Mouse (Mus musculus): ENCODE data around the gene Atp6v0a1. TPM values are rescaled to one million over a fixed set of nuclear protein-coding genes. Genes with fewer than 3 reads are reported as not detected.

The Atp6v0a1 gene
- 312 and 317 TPM in 2 replicates for polyA plus RNA-seq (2012; rRNA removed)

- peak; percentile 97 to 99 for DNase-seq (ENCODE audit: extremely low spot score in 1 of 2, low spot score in 1 of 2)
Measured at GRCm38 (mm10) chr11:101009046-101009887, at the start of gene Atp6v0a1. TSS of gene Atp6v0a1 (plus strand) at chr11:101009452.

DNA sequence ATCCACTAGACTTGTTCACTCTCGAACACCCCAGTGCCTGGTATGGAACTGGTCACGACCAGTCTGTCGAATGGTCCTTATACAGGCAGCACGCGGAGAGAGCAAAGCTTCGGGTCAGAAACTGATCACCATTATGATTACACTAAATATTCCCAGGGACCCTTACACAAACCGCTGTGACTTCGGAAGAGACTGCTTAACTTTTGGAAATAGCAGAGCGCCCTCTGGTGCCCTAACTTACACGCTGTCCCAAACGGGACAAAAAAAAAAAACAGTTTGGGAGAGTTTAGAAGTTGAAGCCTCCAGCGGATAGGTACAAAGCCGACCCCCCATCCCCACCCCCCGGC, 49.8 kb upstream of the Atp6v0a1 start:
- DNase-seq (ENCODE audit: extremely low spot score in 1 of 2, low spot score in 1 of 2), result peak in 1 of 2 experiments; percentile 70

- DNase-seq (ENCODE audit: extremely low spot score in 1 of 2, low spot score in 1 of 2), result no peak
Measured at GRCm38 (mm10) chr11:100959826-100960225, 49.4 kb upstream of the Atp6v0a1 start.

DNA sequence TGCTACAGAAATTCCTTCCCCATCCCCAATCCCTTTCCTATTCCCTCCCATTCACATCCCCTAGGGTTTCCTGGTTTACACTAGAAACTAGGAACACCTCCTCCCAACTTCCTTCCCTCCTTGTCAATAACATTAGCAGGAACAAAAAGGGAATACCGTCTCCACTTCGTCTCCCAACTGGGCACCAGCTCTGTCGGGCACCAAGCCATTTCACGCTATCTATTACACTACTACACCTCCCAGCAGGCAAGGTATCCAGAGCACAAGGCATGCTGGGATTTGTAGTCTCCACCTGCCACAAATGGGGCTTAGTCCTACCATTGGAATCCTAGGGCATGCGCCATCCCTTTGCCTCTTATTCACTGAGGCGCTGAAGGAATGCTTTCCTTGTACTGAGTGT, 48.7 kb upstream of the Atp6v0a1 start:
- DNase-seq (ENCODE audit: extremely low spot score in 1 of 2, low spot score in 1 of 2), result peak in 1 of 2 experiments; percentile 47

GRCm38 (mm10) chr11:100962371-100962911, 46.8 kb upstream of the Atp6v0a1 start:
- DNase-seq (ENCODE audit: extremely low spot score in 1 of 2, low spot score in 1 of 2), result no peak

- no peak for DNase-seq (ENCODE audit: extremely low spot score in 1 of 2, low spot score in 1 of 2)
Measured at GRCm38 (mm10) chr11:100963647-100964046, 45.6 kb upstream of the Atp6v0a1 start.

GRCm38 (mm10) chr11:100964180-100964579, 45.1 kb upstream of the Atp6v0a1 start:
- DNase-seq (ENCODE audit: extremely low spot score in 1 of 2, low spot score in 1 of 2), result no peak

GRCm38 (mm10) chr11:100964901-100965542, 44.2 kb upstream of the Atp6v0a1 start:
- DNase-seq (ENCODE audit: extremely low spot score in 1 of 2, low spot score in 1 of 2), result no peak

DNA sequence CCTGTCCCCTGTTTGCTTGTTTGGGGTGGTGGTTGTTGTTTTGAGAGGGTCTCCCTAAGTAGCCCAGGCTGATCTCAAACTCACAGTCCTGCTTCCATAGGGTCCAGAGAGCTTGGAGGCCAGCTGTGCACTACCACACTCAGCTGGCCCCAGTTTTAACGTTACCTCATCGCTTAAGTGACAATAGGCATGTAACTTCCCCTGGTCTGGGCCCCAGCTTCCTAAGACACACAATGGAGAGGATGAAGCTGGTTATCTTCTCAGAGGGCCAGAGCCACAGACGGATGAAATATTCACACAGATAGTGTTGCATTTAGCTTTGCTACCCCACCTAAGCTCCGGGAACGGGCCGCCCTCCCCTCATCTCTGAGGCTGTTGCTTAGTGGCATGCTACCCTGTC, 43.5 kb upstream of the Atp6v0a1 start:
- DNase-seq (ENCODE audit: extremely low spot score in 1 of 2, low spot score in 1 of 2), result no peak

- no peak for DNase-seq (ENCODE audit: extremely low spot score in 1 of 2, low spot score in 1 of 2)
Measured at GRCm38 (mm10) chr11:100967376-100967775, 41.9 kb upstream of the Atp6v0a1 start.

- no peak for DNase-seq (ENCODE audit: extremely low spot score in 1 of 2, low spot score in 1 of 2)
Measured at GRCm38 (mm10) chr11:100967881-100968420, 41.3 kb upstream of the Atp6v0a1 start.

DNA sequence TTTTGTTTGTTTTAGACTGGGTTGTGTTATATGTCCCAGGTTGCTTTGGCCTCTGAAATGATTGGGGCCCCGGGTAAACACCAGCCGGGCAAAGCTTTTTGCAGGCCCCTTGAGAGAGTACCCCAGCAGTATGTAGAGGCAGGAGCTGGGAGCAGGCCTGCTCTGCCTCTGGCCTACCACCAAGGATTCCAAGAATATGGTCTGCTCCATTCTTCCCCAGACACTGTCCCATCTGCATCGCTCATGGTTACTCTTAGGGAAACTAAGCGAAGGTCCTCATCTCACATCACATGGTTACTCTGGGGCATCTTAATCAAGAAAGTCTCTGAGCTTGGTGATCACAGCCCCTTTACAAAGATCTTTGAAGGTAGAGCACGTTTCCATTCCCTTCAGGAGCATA, 40.8 kb upstream of the Atp6v0a1 start:
- DNase-seq (ENCODE audit: extremely low spot score in 1 of 2, low spot score in 1 of 2), result no peak

- DNase-seq (ENCODE audit: extremely low spot score in 1 of 2, low spot score in 1 of 2), result no peak
Measured at GRCm38 (mm10) chr11:100969189-100969743, 40.0 kb upstream of the Atp6v0a1 start.

GRCm38 (mm10) chr11:100969744-100970556, 39.3 kb upstream of the Atp6v0a1 start:
- no peak for DNase-seq (ENCODE audit: extremely low spot score in 1 of 2, low spot score in 1 of 2)

DNA sequence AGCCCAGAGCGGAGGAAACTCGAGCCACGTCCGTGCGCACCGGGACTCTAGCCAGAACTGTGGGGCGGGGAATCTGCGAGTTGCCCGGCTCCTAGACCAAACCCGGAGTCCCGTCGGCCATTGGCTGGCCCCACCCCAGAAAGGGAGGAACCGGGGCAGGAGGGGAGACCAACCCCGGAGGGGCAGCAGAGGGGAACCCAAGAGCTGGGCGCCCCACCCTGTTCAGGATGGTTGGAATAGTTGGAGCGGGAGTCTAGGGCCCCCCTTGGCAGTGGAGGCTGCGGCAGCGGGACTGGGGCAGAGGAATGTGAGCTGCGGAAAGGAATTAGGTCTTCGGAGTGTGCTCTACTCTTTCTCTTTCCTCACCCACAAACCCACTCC, 38.7 kb upstream of the Atp6v0a1 start, which contains the start of gene Cavin1:
Gene Cavin1, minus strand, starts transcription at position 331 of the 381 bp plus-strand sequence.
- peak in 1 of 2 experiments; percentile 61 for DNase-seq (ENCODE audit: extremely low spot score in 1 of 2, low spot score in 1 of 2)

GRCm38 (mm10) chr11:100971455-100971854, 37.8 kb upstream of the Atp6v0a1 start:
- DNase-seq (ENCODE audit: extremely low spot score in 1 of 2, low spot score in 1 of 2), result no peak

DNA sequence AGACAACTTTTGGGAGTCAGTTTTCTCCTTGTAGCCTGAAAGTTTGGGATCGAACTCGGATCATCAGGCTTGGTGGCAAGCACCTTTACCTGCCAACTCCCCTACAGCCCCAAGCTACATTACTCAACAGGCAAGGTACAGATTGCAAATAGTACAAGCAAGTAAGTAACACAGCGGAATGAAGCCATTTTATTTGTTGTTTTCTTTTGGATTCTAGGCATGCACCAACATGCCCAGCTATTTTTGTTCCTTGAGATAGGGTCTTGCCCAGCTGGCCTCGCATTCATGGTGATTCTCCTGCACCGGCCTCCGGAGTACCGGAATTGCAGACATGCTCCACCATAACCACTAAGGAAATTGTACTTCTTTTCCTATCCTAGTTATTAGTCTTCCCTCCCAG, 36.0 kb upstream of the Atp6v0a1 start:
- DNase-seq (ENCODE audit: extremely low spot score in 1 of 2, low spot score in 1 of 2), result no peak

- DNase-seq (ENCODE audit: extremely low spot score in 1 of 2, low spot score in 1 of 2), result no peak
Measured at GRCm38 (mm10) chr11:100974381-100974970, 34.8 kb upstream of the Atp6v0a1 start.

DNA sequence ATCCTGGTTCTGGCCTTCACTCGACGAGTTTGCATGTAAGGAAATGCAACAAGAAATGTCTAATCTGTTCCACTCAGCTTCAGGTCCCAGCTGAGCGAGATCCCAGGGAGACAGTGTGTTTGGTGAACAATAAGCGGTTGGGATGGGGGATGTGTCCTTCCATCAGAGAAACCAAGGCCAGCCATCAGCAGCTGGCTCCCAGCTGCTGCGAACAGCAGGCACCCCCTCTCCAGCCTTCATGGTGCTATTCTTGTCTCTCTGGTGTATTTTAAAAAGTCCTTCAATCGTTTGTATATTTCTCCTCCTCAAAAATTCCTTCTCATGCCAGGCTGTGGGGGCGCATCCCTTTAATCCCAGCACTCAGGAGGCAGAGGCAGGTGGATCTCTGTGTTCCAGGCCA, 34.0 kb upstream of the Atp6v0a1 start:
- no peak for DNase-seq (ENCODE audit: extremely low spot score in 1 of 2, low spot score in 1 of 2)

DNA sequence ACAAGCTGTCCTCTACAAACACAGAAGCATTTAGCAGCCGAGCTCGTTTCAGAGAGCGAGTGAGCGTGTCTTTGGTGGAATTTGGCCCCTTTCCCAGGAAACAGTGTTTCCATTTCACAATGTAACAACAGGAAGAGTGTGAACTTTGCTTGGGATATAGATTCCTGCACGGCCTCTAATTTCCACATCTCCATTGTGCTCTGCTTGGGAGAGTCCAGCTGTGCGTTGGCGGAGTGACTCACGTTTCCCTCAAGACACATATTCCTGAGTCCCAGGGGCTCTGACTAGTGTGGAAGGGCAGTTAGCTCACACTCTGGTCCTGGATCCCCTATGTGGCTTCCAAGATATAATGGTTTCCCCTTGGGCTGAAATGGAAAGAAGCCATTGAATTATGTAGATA, 29.4 kb upstream of the Atp6v0a1 start:
- peak in 1 of 2 experiments; percentile 46 for DNase-seq (ENCODE audit: extremely low spot score in 1 of 2, low spot score in 1 of 2)

All from frontal cortex, adult 2 months (tissue).